Mouse (Mus musculus) forebrain, embryonic 10.5 days (tissue): ENCODE results near the gene Gdap1l1. TPM values are rescaled to one million over a fixed set of nuclear protein-coding genes. Genes with fewer than 3 reads are reported as not detected.

Source experiments
- DNase-seq: peaks from one replicate; pipeline ENCODE4 v3.0.0-alpha.2; 2017; ENCODE audit warnings: low spot score; ENCODE audit errors: extremely low spot score
- H3K27ac ChIP-seq: fragments of 300-500 bp; sonication (generic); 2 replicates; pipeline ENCODE4 v1.5.1; 2016; ENCODE audit warnings: mild to moderate bottlenecking
- H3K27me3 ChIP-seq: fragments of 300-500 bp; sonication (generic); 2 replicates; pipeline ENCODE4 v1.6.1; 2016; ENCODE audit warnings: mild to moderate bottlenecking; ENCODE audit not compliant: poor library complexity, severe bottlenecking
- H3K36me3 ChIP-seq: fragments of 300-500 bp; sonication (generic); replicated peaks from 2 replicates; pipeline ENCODE4 v1.6.1; 2016; ENCODE audit warnings: mild to moderate bottlenecking, moderate library complexity
- H3K4me1 ChIP-seq: fragments of 300-500 bp; sonication (generic); 2 replicates; pipeline ENCODE4 v1.6.1; 2016
- H3K4me3 ChIP-seq: fragments of 300-500 bp; sonication (generic); 2 replicates; pipeline ENCODE4 v1.5.1; 2016; ENCODE audit warnings: mild to moderate bottlenecking, moderate library complexity
- H3K9me3 ChIP-seq: fragments of 300-500 bp; sonication (generic); 2 replicates; pipeline ENCODE4 v1.6.1; 2016; ENCODE audit warnings: mild to moderate bottlenecking, moderate library complexity
- WGBS: fragments of 180-500 bp; shearing (Covaris S2); methylation state at CpG from one replicate; pipeline ENCODE4 v1.1.7; 2016; 5-methylcytosine and 5-hydroxymethylcytosine counted together
- polyA plus RNA-seq: library from polyadenylated mRNA; unstranded; fragments of >200 nt; fragmentation: Nextera tagmentation; extraction: Ambion mirVana; gene quantifications from 2 replicates; pipeline ENCODE4 v1.2.1, GENCODE M21; 2016

The Gdap1l1 gene
- polyA plus RNA-seq, 1 experiment from 2014 or later, result 11.8 TPM

DNA sequence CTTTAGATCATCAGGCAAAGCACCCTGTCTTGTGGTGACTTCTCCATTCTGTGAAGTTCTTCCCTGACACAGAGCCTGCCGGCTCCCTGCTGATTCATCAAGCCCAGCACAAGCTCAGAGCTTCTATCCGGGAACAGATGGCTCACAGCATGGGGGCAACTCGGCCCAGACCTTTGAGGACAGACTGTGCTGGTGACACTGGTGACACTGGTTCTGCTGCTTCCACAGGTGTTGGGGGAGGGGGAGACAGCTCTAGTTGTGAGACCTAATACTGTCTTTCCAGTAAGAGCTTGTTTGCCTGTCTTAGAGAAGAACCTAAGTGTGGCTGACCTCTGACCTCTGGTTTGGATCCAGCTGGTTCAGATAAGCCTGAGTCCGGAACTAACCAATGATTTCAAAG is 4.3 kb upstream of the Gdap1l1 start:
- Histone ChIP-seq H3K27ac (no peak overlapping the region), H3K27me3 (peaks cover 23% of the 10 kb centered on the region), H3K4me3 (no peak overlapping the region), H3K4me1 (peaks cover 23% of the 10 kb centered on the region), H3K36me3 (no peaks in the 10 kb centered on the region), H3K9me3 (no peaks in the 10 kb centered on the region)
- DNase-seq, result no peak
- 22% methylated on average over 4 of the region's 4 CpGs for WGBS

DNA sequence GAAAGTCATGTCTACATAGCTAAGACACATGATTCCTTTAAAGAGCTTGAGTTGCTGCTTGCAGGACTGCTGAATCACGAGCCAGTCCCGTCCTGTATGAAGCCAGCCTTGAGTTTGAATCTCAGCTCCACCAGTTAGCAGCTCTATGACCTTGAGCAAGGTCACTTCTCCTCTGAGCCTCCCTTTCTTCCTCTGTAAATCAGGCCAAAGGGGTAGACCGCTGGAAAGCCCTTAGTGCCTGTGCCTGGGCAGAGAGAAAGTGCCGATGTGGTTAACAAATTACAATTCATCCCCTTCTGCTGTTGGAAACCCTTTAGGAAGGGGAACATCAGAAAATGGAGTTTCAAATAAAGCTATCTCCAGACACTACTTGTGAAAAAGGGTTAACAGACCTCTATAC is 476 bp upstream of the Gdap1l1 start:
- Histone ChIP-seq H3K4me1 (peaks cover 26% of the 10 kb centered on the region), H3K9me3 (no peaks in the 10 kb centered on the region), H3K36me3 (no peaks in the 10 kb centered on the region), H3K27ac (no peak overlapping the region), H3K27me3 (peaks cover 32% of the 10 kb centered on the region), H3K4me3 (peak overlapping the region; percentile 62)
- no peak for DNase-seq
- WGBS, result 40% methylated on average over 4 of the region's 4 CpGs

DNA sequence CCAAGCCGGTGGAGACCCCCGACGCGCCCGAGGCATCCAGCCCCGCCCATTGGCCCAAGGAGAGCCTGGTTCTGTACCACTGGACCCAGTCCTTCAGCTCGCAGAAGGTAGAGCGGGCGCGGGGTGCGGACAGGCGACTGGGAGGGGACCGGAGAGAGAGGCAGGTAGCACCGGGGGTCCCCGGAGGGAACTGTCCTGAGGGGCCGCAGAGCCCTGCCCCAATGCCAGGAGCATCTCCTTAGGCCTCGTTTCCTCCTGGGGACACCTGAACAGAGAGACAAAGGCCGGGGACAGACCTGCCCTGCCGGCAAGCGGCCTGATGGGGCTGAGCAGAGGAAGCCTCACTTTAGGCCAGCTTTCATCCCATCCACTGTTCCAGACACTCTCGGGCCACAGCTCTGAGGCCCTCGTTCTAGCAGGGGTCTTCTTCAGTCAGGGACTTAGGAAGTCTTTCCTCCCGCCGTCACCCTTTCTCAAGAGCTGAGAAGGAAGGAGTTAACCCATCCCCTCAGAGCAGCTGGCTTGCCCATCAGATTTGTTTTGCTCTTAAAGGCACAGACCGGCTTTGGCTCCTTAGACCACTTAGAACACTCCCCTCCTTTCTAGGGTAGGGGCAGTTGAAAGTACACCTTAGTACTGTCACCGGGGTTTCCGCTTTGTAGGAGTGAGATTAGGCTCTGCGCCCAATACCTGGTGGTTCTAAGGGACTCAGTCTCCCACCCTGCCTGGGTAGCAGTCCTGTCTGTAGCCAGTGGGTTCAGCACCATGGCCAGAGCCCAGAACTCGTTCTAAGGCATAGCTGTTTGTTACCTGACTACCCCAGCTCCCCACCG is 559 bp downstream of the Gdap1l1 start:
- Histone ChIP-seq H3K4me1 (peaks cover 24% of the 10 kb centered on the region), H3K27ac (peak overlapping the region; percentile 80), H3K27me3 (peaks cover 32% of the 10 kb centered on the region), H3K9me3 (no peaks in the 10 kb centered on the region), H3K36me3 (no peaks in the 10 kb centered on the region), H3K4me3 (peak overlapping the region; percentile 62)
- under 1% methylated on average over 30 of the region's 30 CpGs for WGBS
- DNase-seq, result peak; percentile 50

DNA sequence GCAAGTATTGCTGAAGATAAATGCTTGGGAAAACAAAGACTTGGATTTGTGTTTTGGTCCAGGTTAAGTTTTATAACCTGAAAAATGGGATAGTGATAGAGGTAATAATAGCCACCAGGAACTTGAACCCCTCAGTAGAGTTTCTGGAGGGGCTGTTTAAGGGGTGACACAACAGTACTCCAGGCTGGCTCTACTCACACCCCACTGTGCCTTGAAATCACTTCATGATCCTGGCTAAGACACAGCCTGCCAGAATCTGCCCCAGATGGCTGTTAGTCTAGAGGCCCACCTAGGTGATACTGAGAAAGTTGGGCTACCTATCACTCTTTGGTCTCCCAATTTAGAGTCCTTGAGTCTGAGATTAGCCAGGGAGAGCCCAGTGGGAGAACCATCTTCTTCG is 1.2 kb downstream of the Gdap1l1 start:
- H3K27me3 ChIP-seq, result peaks cover 32% of the 10 kb centered on the region
- DNase-seq, result no peak
- H3K27ac ChIP-seq, result no peak overlapping the region
- H3K4me1 ChIP-seq, result peaks cover 17% of the 10 kb centered on the region
- H3K9me3 ChIP-seq, result no peaks in the 10 kb centered on the region
- H3K4me3 ChIP-seq, result peak overlapping the region; percentile 62
- 73% methylated on average over 1 of the region's 1 CpGs for WGBS
- H3K36me3 ChIP-seq, result no peaks in the 10 kb centered on the region

DNA sequence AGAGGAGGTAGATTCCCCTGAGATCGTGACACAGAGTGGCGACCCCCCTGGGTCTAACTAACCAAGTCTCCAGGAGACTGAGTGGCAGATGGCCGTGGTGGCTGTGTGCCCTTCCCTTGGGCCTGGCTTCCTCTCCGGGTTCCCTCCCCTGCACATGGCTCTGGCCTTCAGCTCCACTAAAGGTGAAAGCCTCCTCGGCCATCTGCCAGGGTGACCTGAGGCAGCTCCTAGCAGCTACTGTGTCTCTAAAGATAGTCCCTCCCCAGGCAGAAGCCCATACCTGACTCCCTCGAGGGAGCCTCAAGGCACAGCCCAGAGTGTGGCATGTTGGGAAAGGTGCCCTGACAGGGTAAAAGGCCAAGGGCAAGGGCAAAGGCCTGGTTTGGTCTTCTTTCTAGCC is 5.3 kb downstream of the Gdap1l1 start:
- no peak overlapping the region for H3K4me3 ChIP-seq
- no peak overlapping the region for H3K27ac ChIP-seq
- no peak for DNase-seq
- no peaks in the 10 kb centered on the region; the same call in 1 of the 2 replicates for H3K36me3 ChIP-seq
- no peaks in the 10 kb centered on the region for H3K9me3 ChIP-seq
- 81% methylated on average over 6 of the region's 6 CpGs for WGBS
- peaks cover 13% of the 10 kb centered on the region for H3K27me3 ChIP-seq
- H3K4me1 ChIP-seq, result peaks cover 10% of the 10 kb centered on the region

DNA sequence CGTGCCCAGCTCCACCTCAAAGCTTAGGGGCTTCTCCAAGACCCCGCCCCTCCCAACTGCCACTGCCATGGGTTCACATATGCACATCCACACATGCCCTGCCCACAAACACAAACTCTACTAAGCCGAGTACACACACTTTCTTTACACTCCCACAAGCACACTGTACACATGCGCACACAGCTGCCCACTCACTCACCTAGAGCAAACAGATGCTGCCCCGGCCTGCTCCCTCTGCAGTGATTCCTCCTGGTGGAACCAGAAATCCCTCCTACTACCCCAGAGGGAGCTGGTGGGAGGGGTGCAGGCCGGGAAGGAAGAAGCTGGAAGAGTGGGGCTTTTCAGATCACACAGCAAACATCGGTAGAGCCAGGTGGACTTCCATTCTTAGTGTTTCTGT is 5.7 kb downstream of the Gdap1l1 start:
- DNase-seq, result no peak
- Histone ChIP-seq H3K4me3 (no peak overlapping the region), H3K27ac (no peak overlapping the region), H3K27me3 (peaks cover 9% of the 10 kb centered on the region), H3K9me3 (no peaks in the 10 kb centered on the region), H3K4me1 (peaks cover 5% of the 10 kb centered on the region), H3K36me3 (no peaks in the 10 kb centered on the region; the same call in 1 of the 2 replicates)
- WGBS, result 74% methylated on average over 7 of the region's 7 CpGs

DNA sequence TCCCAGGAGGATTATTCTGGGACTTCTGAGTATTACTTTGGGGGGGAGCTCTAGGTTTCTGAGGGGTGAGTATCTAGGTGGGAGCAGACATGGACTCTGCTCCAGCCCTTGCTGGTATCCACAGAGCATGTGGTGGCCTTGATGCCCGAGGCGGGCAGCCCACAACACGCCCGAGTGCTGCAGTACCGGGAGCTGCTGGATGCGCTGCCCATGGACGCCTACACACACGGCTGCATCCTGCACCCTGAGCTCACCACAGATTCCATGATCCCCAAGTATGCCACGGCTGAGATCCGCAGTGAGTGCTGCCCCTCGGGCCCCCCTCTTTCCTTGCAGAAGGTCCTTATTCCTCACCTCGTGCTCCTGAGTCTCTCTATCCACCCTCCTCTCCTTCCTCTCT is 9.1 kb downstream of the Gdap1l1 start:
- DNase-seq, result no peak
- 86% methylated on average over 12 of the region's 12 CpGs for WGBS
- 0 out of 2 replicates have a peak, but pooled peaks cover 3% of the 10 kb centered on the region for H3K4me1 ChIP-seq
- H3K27me3 ChIP-seq, result no peaks in the 10 kb centered on the region
- no peaks in the 10 kb centered on the region for H3K9me3 ChIP-seq
- no peaks in the 10 kb centered on the region; the same call in 1 of the 2 replicates for H3K36me3 ChIP-seq
- H3K27ac ChIP-seq, result no peak overlapping the region
- no peak overlapping the region for H3K4me3 ChIP-seq

DNA sequence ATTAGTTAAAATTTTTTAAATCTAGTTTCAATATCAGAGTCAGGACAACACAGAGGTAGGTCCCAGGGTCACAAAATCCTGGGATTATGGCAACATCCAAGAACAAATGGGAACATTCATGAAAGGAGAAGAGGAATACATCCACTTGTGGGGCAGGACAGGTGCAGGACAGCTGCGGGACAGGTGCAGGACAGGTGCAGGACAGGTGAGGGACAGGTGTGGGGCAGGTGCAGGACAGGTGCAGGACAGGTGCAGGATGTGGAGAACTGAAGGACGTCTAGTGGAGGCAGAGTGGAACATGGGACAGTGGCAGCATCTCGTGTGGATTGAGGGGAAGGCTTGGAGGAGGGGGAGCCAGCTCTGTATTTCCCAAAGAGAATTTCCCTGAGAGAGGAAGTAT is 11.0 kb downstream of the Gdap1l1 start:
- no peaks in the 10 kb centered on the region; the same call in 1 of the 2 replicates for H3K36me3 ChIP-seq
- H3K9me3 ChIP-seq, result no peaks in the 10 kb centered on the region
- H3K4me1 ChIP-seq, result 0 out of 2 replicates have a peak, but pooled peaks cover 3% of the 10 kb centered on the region
- H3K27me3 ChIP-seq, result no peaks in the 10 kb centered on the region
- no peak overlapping the region for H3K4me3 ChIP-seq
- no peak for DNase-seq
- WGBS, result 69% methylated on average over 3 of the region's 3 CpGs
- H3K27ac ChIP-seq, result no peak overlapping the region

DNA sequence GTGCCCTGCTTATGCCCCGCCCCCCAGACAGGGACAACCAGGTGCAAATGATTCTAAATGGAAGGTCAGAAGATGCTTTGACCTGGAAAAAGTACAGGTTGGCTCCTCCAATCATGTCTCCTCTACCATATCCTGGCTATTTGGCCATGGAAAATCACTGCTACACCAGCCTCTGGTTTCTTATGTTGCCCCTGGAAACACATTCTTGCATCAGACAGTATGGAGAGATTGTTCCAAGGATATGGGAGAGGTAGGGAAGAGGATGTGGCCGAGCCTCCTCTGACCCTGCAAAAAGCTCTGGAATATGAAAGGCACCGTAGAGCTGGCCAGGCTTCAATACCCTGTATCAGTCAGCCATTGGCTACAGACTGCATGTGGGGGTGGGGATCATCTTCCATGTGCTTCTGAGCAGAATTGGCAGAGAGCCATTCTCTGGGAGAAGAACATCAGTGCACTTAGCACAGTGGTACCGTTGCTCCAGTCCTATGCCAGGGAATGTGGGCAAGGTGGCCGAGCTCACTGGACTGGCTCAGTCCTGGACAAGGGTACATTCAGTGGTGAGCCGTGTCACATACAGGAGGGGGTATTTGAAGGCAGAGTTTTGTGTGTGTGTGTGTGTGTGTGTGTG is 12.5 kb downstream of the Gdap1l1 start:
- no peaks in the 10 kb centered on the region; the same call in 1 of the 2 replicates for H3K36me3 ChIP-seq
- H3K27ac ChIP-seq, result no peak overlapping the region
- H3K4me3 ChIP-seq, result no peak overlapping the region
- WGBS, result 84% methylated on average over 6 of the region's 6 CpGs
- H3K27me3 ChIP-seq, result no peaks in the 10 kb centered on the region
- DNase-seq, result no peak
- H3K4me1 ChIP-seq, result 0 out of 2 replicates have a peak, but pooled peaks cover under 1% of the 10 kb centered on the region
- no peaks in the 10 kb centered on the region for H3K9me3 ChIP-seq

DNA sequence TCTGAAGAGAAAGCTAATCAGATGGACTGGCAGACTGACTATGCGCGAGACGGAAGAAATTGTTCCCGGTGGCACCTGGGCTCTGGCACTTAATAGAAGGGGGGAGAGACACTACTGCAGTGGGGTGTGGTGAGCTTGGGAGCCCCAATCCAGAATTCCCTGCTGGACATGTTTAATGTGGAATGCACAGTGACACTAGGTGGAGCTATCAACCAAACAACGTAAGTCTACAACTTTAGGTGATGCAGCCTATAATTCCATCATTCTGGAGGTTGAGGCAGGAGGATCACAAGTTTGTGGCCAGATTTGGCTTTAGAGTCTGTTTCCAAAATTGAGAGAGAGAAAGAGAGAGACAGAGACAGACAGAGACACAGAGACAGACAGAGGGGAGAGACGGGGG is 14.5 kb downstream of the Gdap1l1 start:
- H3K9me3 ChIP-seq, result no peaks in the 10 kb centered on the region
- no peak overlapping the region for H3K27ac ChIP-seq
- no peaks in the 10 kb centered on the region; the same call in 1 of the 2 replicates for H3K27me3 ChIP-seq
- H3K4me1 ChIP-seq, result no peaks in the 10 kb centered on the region
- no peaks in the 10 kb centered on the region for H3K36me3 ChIP-seq
- DNase-seq, result no peak
- 89% methylated on average over 6 of the region's 6 CpGs for WGBS
- H3K4me3 ChIP-seq, result no peak overlapping the region

DNA sequence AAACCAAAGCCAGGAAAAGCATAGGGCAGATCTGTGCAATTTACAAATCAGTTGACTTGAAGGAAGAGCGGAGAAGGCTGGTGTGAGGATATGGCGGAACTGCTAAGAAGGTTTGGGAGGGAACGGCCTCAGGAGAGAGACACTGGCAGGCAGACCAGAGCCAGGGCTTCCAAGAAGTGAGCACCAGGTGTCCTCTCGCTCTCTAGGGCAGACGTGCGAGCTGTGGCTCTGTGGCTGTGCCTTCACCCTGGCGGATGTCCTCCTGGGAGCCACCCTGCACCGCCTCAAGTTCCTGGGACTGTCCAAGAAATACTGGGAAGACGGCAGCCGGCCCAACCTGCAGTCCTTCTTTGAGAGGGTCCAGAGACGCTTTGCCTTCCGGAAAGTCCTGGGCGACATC is 15.1 kb downstream of the Gdap1l1 start:
- no peaks in the 10 kb centered on the region for H3K36me3 ChIP-seq
- 88% methylated on average over 13 of the region's 13 CpGs for WGBS
- H3K4me1 ChIP-seq, result no peaks in the 10 kb centered on the region
- H3K27me3 ChIP-seq, result peaks cover 5% of the 10 kb centered on the region
- no peak overlapping the region for H3K4me3 ChIP-seq
- no peak overlapping the region for H3K27ac ChIP-seq
- no peak for DNase-seq
- H3K9me3 ChIP-seq, result no peaks in the 10 kb centered on the region

DNA sequence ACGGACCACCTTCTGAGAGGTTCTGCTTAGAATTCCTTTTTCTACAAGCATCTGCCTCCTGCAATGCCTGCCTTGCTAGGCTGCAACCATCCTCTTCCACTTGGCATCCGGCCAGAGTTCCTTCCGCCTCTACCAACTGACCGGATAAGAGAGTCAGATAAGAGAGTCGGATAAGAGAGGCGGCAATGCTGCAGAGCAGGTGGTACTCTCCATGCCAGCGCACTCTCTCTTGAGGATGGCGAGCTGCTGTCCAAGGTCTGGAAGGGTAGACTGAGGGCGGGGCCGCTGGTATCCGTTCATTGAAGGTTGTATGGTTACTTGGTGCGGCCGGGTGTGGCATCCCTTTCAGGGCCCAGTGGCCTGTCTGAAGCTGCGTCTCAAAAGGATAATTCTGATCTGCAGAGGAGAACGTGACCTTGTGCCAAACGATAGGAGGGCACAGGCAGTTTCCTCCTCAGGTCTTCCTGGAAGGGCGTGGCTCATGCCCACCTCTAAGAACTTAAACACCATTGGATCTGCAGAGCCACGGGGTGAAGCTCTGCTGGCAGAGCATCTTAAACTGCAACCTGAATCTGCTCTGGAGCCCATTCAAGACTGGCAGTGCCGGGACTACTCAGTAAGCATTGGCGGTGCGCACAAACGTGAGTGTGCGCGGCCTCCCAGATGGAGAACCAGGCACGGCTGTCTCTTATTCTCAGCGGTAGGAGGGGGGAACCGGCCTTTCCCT is 20.4 kb downstream of the Gdap1l1 start:
- no peak overlapping the region for H3K4me3 ChIP-seq
- H3K36me3 ChIP-seq, result no peaks in the 10 kb centered on the region
- DNase-seq, result no peak
- H3K27ac ChIP-seq, result no peak overlapping the region
- 54% methylated on average over 27 of the region's 27 CpGs for WGBS
- no peaks in the 10 kb centered on the region for H3K9me3 ChIP-seq
- no peaks in the 10 kb centered on the region; the same call in 1 of the 2 replicates for H3K4me1 ChIP-seq
- H3K27me3 ChIP-seq, result peaks cover 15% of the 10 kb centered on the region
